Mouse (Mus musculus) stomach, postnatal 0 days (tissue): ENCODE data around the gene Il1r1.

ENCODE experiments used
- CTCF ChIP-seq: IDR thresholded peaks from 2 replicates; pipeline ENCODE4 v1.5.1; 2016; ENCODE audit warnings: antibody characterized with exemption, low read depth, mild to moderate bottlenecking, moderate library complexity
- EP300 ChIP-seq: optimal IDR thresholded peaks from 2 replicates; pipeline ENCODE3; 2016; ENCODE audit warnings: antibody characterized with exemption

DNA sequence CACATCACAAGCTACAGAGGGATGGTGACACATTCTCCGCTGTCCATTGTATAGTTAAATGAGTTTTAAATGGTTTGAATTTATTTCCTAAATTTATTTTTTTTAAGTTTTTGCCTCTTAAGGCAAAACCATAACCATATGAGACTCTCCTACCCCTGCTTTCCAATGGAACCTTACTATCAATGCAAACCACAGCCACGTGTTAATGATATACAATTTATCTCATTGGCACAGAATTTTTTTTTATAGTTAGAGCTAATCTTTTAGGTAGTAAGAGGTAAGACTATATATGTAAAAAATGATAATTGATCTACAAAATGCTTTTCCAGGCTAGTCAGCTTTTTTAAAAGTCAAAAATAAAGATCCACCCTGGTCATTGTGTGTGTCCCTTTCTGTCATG is 73.2 kb downstream of the Il1r1 start:
- TF ChIP-seq CTCF (no peak), EP300 (no peak)
